Mouse (Mus musculus) 416B (cell line): ENCODE measurements around the gene Irx2.

ENCODE experiments used
- DNase-seq: peaks from one replicate; pipeline ENCODE4 v3.0.0; 2011; ENCODE audit warnings: low read depth

Irx2 gene

GRCm38 (mm10) chr13:72628462-72628916 lies at the start of gene Irx2:
Irx2 (plus strand) TSS chr13:72628820.
- no peak for DNase-seq

GRCm38 (mm10) chr13:72581276-72581675 lies 47.3 kb upstream of the Irx2 start:
- no peak for DNase-seq

- DNase-seq = no peak
These were observed 36.1 kb upstream of the Irx2 start for GRCm38 (mm10) chr13:72592526-72592925.

- DNase-seq = no peak
These were observed 35.3 kb upstream of the Irx2 start for GRCm38 (mm10) chr13:72593310-72593709.

GRCm38 (mm10) chr13:72593710-72594111 lies 34.9 kb upstream of the Irx2 start:
- no peak for DNase-seq

GRCm38 (mm10) chr13:72599254-72599653 lies 29.4 kb upstream of the Irx2 start:
- no peak for DNase-seq

GRCm38 (mm10) chr13:72608706-72609105 lies 19.9 kb upstream of the Irx2 start:
- DNase-seq = no peak

GRCm38 (mm10) chr13:72610277-72610676 lies 18.3 kb upstream of the Irx2 start:
- DNase-seq = no peak

GRCm38 (mm10) chr13:72623926-72624846 lies 4.4 kb upstream of the Irx2 start:
- DNase-seq = no peak

- DNase-seq = no peak
These were observed 3.8 kb upstream of the Irx2 start for GRCm38 (mm10) chr13:72624847-72625170.

GRCm38 (mm10) chr13:72625236-72625950 lies 3.2 kb upstream of the Irx2 start:
- DNase-seq = no peak

- no peak for DNase-seq
These were observed 964 bp upstream of the Irx2 start for GRCm38 (mm10) chr13:72627391-72628321.

GRCm38 (mm10) chr13:72628935-72629631 lies 463 bp downstream of the Irx2 start:
- DNase-seq = no peak

GRCm38 (mm10) chr13:72629806-72630205 lies 1.2 kb downstream of the Irx2 start:
- DNase-seq = no peak

GRCm38 (mm10) chr13:72630501-72631372 lies 2.1 kb downstream of the Irx2 start:
- no peak for DNase-seq

- DNase-seq = no peak
These were observed 2.9 kb downstream of the Irx2 start for GRCm38 (mm10) chr13:72631373-72632021.

- DNase-seq = no peak
These were observed 3.7 kb downstream of the Irx2 start for GRCm38 (mm10) chr13:72632361-72632760.

GRCm38 (mm10) chr13:72633097-72633496 lies 4.5 kb downstream of the Irx2 start:
- DNase-seq = no peak

GRCm38 (mm10) chr13:72634752-72635315 lies 6.2 kb downstream of the Irx2 start:
- no peak for DNase-seq
